Mouse (Mus musculus): ENCODE results near the gene Gm21958.

DNA sequence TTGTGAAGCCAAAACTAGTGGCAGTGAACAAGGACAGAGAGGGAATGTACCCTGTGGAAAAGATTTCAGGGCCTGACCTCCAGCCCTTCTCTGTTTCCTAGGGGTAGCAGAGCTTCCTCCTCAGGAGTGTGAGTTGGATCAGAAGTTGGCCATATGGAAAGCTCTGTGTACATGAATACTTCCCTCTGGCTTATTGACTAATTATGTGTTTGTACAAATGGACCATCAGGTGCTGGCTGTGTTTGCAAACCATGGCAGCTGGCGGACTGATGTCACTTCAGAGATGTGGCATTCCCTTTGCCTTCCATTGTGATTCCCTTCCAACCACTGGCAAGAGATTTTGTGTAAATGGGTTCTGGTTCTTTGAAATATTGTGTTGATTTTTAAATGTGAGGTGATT is 47.1 kb upstream of the Gm21958 start:
- TF ChIP-seq POLR2A (IDR thresholded peaks at IDR 0.05; ENCODE audit: insufficient read depth, low read length) (no peak), CTCF (IDR thresholded peaks at IDR 0.05; ENCODE audit: low read depth, low read length) (no peak), EP300 (IDR thresholded peaks at IDR 0.05; ENCODE audit: insufficient read depth, low read depth, low read length) (no peak)
